Mouse (Mus musculus): ENCODE results near the gene Jund. TPM values are rescaled to one million over a fixed set of nuclear protein-coding genes. Genes with fewer than 3 reads are reported as not detected.

Gene Jund
- total and polyA plus RNA-seq, 2 experiments from 2014 or later = 49.5 to 322 TPM

- Histone ChIP-seq H3K27ac (ENCODE audit: low read depth) (peak within 1 kb of the TSS; percentile 27; the same call in 1 of the 2 replicates), H3K9me3 (replicated peaks; ENCODE audit: control insufficient read depth, low read length) (no peaks in the 10 kb centered on the region), H3K27me3 (ENCODE audit: control insufficient read depth, insufficient read depth, low read length) (no peaks in the 10 kb centered on the region), H3K4me2 (ENCODE audit: low read depth, low read length) (no peak within 1 kb of the TSS), H3K4me3 (ENCODE audit: low read depth, low read length) (no peak within 1 kb of the TSS), H3K36me3 (replicated peaks; ENCODE audit: control insufficient read depth, insufficient read depth, low read length) (no peaks in the 10 kb centered on the region), H3K4me1 (ENCODE audit: control insufficient read depth, insufficient read depth) (peaks cover 14% of the 10 kb centered on the region), H3K9ac (replicated peaks; ENCODE audit: low read depth, low read length) (no peak within 1 kb of the TSS)
- no peak for DNase-seq (ENCODE audit: low spot score)
- WGBS = 87% methylated on average over 3 of the region's 3 CpGs
- no peak for ATAC-seq (ENCODE audit: insufficient read depth, low read depth)
- no peak for TF ChIP-seq EP300 (IDR thresholded peaks at IDR 0.05; ENCODE audit: low read depth)
- TF ChIP-seq CTCF (IDR thresholded peaks at IDR 0.05; ENCODE audit: low read depth) = no peak
Measured at GRCm38 (mm10) chr8:70703287-70703686, 4.5 kb downstream of the Jund start, which contains the start of gene Iqcn. Gene Iqcn (plus strand): TSS chr8:70703457.

GRCm38 (mm10) chr8:70708281-70708680 is 9.5 kb downstream of the Jund start:
- H3K4me3 ChIP-seq (ENCODE audit: low read depth, low read length) = no peak overlapping the region
- no peak overlapping the region for H3K9ac ChIP-seq (replicated peaks; ENCODE audit: low read depth, low read length)
- no peaks in the 10 kb centered on the region for H3K27me3 ChIP-seq (ENCODE audit: control insufficient read depth, insufficient read depth, low read length)
- 83% methylated on average over 14 of the region's 14 CpGs for WGBS
- DNase-seq (ENCODE audit: low spot score) (no peak), ATAC-seq (ENCODE audit: insufficient read depth, low read depth) (no peak)
- no peak for TF ChIP-seq CTCF (IDR thresholded peaks at IDR 0.05; ENCODE audit: low read depth)
- TF ChIP-seq EP300 (IDR thresholded peaks at IDR 0.05; ENCODE audit: low read depth) = no peak
- H3K4me2 ChIP-seq (ENCODE audit: low read depth, low read length) = no peak overlapping the region
- no peaks in the 10 kb centered on the region for H3K9me3 ChIP-seq (replicated peaks; ENCODE audit: control insufficient read depth, low read length)
- no peaks in the 10 kb centered on the region for H3K36me3 ChIP-seq (replicated peaks; ENCODE audit: control insufficient read depth, insufficient read depth, low read length)
- H3K27ac ChIP-seq (ENCODE audit: low read depth) = no peak overlapping the region
- H3K4me1 ChIP-seq (ENCODE audit: control insufficient read depth, insufficient read depth) = no peaks in the 10 kb centered on the region

- Histone ChIP-seq H3K36me3 (replicated peaks; ENCODE audit: control insufficient read depth, insufficient read depth, low read length) (no peaks in the 10 kb centered on the region), H3K27me3 (ENCODE audit: control insufficient read depth, insufficient read depth, low read length) (no peaks in the 10 kb centered on the region), H3K4me1 (ENCODE audit: control insufficient read depth, insufficient read depth) (no peaks in the 10 kb centered on the region), H3K4me2 (ENCODE audit: low read depth, low read length) (no peak overlapping the region), H3K9ac (replicated peaks; ENCODE audit: low read depth, low read length) (no peak overlapping the region), H3K27ac (ENCODE audit: low read depth) (no peak overlapping the region), H3K4me3 (ENCODE audit: low read depth, low read length) (no peak overlapping the region), H3K9me3 (replicated peaks; ENCODE audit: control insufficient read depth, low read length) (no peaks in the 10 kb centered on the region)
- no peak for TF ChIP-seq EP300 (IDR thresholded peaks at IDR 0.05; ENCODE audit: low read depth)
- TF ChIP-seq CTCF (IDR thresholded peaks at IDR 0.05; ENCODE audit: low read depth) = no peak
- ATAC-seq (ENCODE audit: insufficient read depth, low read depth) (no peak), DNase-seq (ENCODE audit: low spot score) (no peak)
- WGBS = 92% methylated on average over 9 of the region's 9 CpGs
Measured at GRCm38 (mm10) chr8:70709794-70710193, 11.0 kb downstream of the Jund start.

- WGBS = 100% methylated on average over 1 of the region's 1 CpGs
- Histone ChIP-seq H3K9me3 (replicated peaks; ENCODE audit: control insufficient read depth, low read length) (no peaks in the 10 kb centered on the region), H3K9ac (replicated peaks; ENCODE audit: low read depth, low read length) (no peak overlapping the region), H3K36me3 (replicated peaks; ENCODE audit: control insufficient read depth, insufficient read depth, low read length) (no peaks in the 10 kb centered on the region), H3K4me1 (ENCODE audit: control insufficient read depth, insufficient read depth) (no peaks in the 10 kb centered on the region), H3K27me3 (ENCODE audit: control insufficient read depth, insufficient read depth, low read length) (no peaks in the 10 kb centered on the region), H3K4me2 (ENCODE audit: low read depth, low read length) (no peak overlapping the region), H3K27ac (ENCODE audit: low read depth) (no peak overlapping the region), H3K4me3 (ENCODE audit: low read depth, low read length) (no peak overlapping the region)
- TF ChIP-seq CTCF (IDR thresholded peaks at IDR 0.05; ENCODE audit: low read depth) (no peak), EP300 (IDR thresholded peaks at IDR 0.05; ENCODE audit: low read depth) (no peak)
- no peak for DNase-seq (ENCODE audit: low spot score)
- no peak for ATAC-seq (ENCODE audit: insufficient read depth, low read depth)
Measured at GRCm38 (mm10) chr8:70710296-70710695, 11.5 kb downstream of the Jund start.

GRCm38 (mm10) chr8:70711041-70711440 is 12.3 kb downstream of the Jund start:
- no peaks in the 10 kb centered on the region for H3K9me3 ChIP-seq (replicated peaks; ENCODE audit: control insufficient read depth, low read length)
- ATAC-seq (ENCODE audit: insufficient read depth, low read depth) = peak; percentile 15; the same call in 1 of the 2 replicates
- TF ChIP-seq CTCF (IDR thresholded peaks at IDR 0.05; ENCODE audit: low read depth) = no peak
- TF ChIP-seq EP300 (IDR thresholded peaks at IDR 0.05; ENCODE audit: low read depth) = no peak
- DNase-seq (ENCODE audit: low spot score) = no peak
- no peaks in the 10 kb centered on the region for H3K4me1 ChIP-seq (ENCODE audit: control insufficient read depth, insufficient read depth)
- 80% methylated on average over 11 of the region's 11 CpGs for whole genome bisulfite sequencing
- H3K4me2 ChIP-seq (ENCODE audit: low read depth, low read length) = no peak overlapping the region
- H3K27ac ChIP-seq (ENCODE audit: low read depth) = no peak overlapping the region
- H3K27me3 ChIP-seq (ENCODE audit: control insufficient read depth, insufficient read depth, low read length) = no peaks in the 10 kb centered on the region
- no peak overlapping the region for H3K4me3 ChIP-seq (ENCODE audit: low read depth, low read length)
- no peaks in the 10 kb centered on the region for H3K36me3 ChIP-seq (replicated peaks; ENCODE audit: control insufficient read depth, insufficient read depth, low read length)
- no peak overlapping the region for H3K9ac ChIP-seq (replicated peaks; ENCODE audit: low read depth, low read length)

- ATAC-seq (ENCODE audit: insufficient read depth, low read depth) (no peak), DNase-seq (ENCODE audit: low spot score) (no peak)
- WGBS = 78% methylated on average over 7 of the region's 7 CpGs
- Histone ChIP-seq H3K27me3 (ENCODE audit: control insufficient read depth, insufficient read depth, low read length) (0 out of 2 replicates have a peak, but pooled peaks cover 4% of the 10 kb centered on the region), H3K9me3 (replicated peaks; ENCODE audit: control insufficient read depth, low read length) (no peaks in the 10 kb centered on the region), H3K9ac (replicated peaks; ENCODE audit: low read depth, low read length) (no peak overlapping the region), H3K4me3 (ENCODE audit: low read depth, low read length) (no peak overlapping the region), H3K36me3 (replicated peaks; ENCODE audit: control insufficient read depth, insufficient read depth, low read length) (no peaks in the 10 kb centered on the region), H3K27ac (ENCODE audit: low read depth) (no peak overlapping the region), H3K4me2 (ENCODE audit: low read depth, low read length) (no peak overlapping the region), H3K4me1 (ENCODE audit: control insufficient read depth, insufficient read depth) (no peaks in the 10 kb centered on the region)
- TF ChIP-seq CTCF (IDR thresholded peaks at IDR 0.05; ENCODE audit: low read depth) = no peak
- TF ChIP-seq EP300 (IDR thresholded peaks at IDR 0.05; ENCODE audit: low read depth) = no peak
Measured at GRCm38 (mm10) chr8:70713991-70714390, 15.2 kb downstream of the Jund start.
